Mouse (Mus musculus) small intestine, adult 2 months (tissue): ENCODE data around the gene Adamts6. TPM values are rescaled to one million over a fixed set of nuclear protein-coding genes. Genes with fewer than 3 reads are reported as not detected.

Source experiments
- H3K27ac ChIP-seq: fragments of 200-500 bp; 2 replicates; pipeline ENCODE4 v1.5.1; 2012; ENCODE audit warnings: low read depth, low read length, control low read depth, inconsistent platforms; ENCODE audit not compliant: insufficient read depth
- H3K27me3 ChIP-seq: fragments of 200-500 bp; 2 replicates; pipeline ENCODE4 v1.6.1; 2012; ENCODE audit warnings: mild to moderate bottlenecking, moderate library complexity, low read length, inconsistent platforms; ENCODE audit not compliant: control insufficient read depth, insufficient read depth
- H3K36me3 ChIP-seq: fragments of 200-500 bp; 2 replicates; pipeline ENCODE4 v1.6.1; 2012; ENCODE audit warnings: mild to moderate bottlenecking, low read length, control low read depth, inconsistent platforms; ENCODE audit not compliant: control insufficient read depth, insufficient read depth
- H3K4me1 ChIP-seq: fragments of 200-500 bp; 2 replicates; pipeline ENCODE4 v1.6.1; 2012; ENCODE audit warnings: low read length, inconsistent platforms, mixed read lengths; ENCODE audit not compliant: control insufficient read depth, insufficient read depth, insufficient read length
- H3K4me3 ChIP-seq: fragments of 200-500 bp; 2 replicates; pipeline ENCODE4 v1.5.1; 2012; ENCODE audit warnings: low read depth, mild to moderate bottlenecking, control low read depth, inconsistent platforms, low read length, moderate library complexity
- CTCF ChIP-seq: fragments of 200-500 bp; IDR thresholded peaks from 2 replicates; pipeline ENCODE4 v1.5.1; 2012; ENCODE audit warnings: low read depth, mild to moderate bottlenecking, control low read depth, inconsistent platforms, low read length, moderate library complexity, mixed read lengths; ENCODE audit not compliant: insufficient replicate concordance, insufficient read length; ENCODE audit errors: extremely low read depth
- POLR2A ChIP-seq: fragments of 200-500 bp; IDR thresholded peaks from 2 replicates; pipeline ENCODE4 v1.6.1; 2012; ENCODE audit warnings: low read depth, mild to moderate bottlenecking, control low read depth, inconsistent platforms, low read length, moderate library complexity
- WGBS: fragments of 180-500 bp; shearing (Covaris S2); methylation state at CpG from one replicate; pipeline ENCODE4 v1.1.7; 2018; 5-methylcytosine and 5-hydroxymethylcytosine counted together
- polyA plus RNA-seq: library from polyadenylated mRNA; depleted of rRNA; stranded (reverse); fragments of >200 nt; gene quantifications from 2 replicates; pipeline ENCODE4 v1.2.3, GENCODE M21; 2012; rRNA removed

Gene Adamts6
- polyA plus RNA-seq = 0.22 and 0.68 TPM in 2 replicates

DNA sequence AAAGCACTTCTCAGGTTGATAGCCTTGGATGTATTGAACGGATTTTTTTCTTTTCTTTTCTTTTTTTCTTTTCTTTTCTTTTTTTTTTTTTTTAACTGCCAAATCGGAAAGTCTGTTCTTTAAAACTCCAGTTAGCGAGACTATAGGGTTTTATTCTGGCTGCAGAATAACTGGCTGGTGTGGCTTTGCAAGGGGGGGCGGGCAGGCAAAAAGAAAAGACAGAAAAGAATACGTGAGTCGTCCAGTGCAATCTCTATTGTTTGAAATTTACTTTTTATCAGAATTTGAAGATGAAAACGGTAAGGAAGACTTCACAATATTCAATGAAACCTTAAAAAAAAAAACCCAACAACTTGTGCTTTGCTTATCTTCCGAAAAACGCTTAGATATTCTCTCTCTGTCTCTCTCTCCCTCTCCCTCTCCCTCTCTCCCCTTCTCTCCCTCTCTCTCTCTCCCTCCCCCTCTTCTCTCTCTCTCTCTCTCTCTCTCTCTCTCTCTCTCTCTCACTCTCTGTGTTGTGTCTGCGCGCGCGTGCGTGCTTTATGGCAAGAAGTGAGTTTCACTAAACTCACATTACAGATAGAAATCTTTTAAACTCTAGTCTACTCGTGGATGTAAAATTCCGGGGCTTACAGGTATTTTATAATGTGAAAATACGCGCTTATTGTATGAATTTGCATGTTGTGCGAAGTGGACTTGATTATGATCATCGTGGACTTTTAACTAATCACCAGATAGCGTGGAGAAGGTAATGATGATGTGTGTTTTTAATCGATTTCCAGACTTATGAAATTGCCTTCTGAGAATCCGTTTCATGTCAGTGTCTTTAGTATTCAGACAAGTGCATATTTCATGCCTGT lies at the start of gene Adamts6:
Adamts6 (plus strand) TSS at position 470 of the 860 bp plus-strand sequence.
- TF ChIP-seq POLR2A = no peak
- TF ChIP-seq CTCF = no peak
- peak within 1 kb of the TSS; percentile 47 for H3K27ac ChIP-seq
- H3K36me3 ChIP-seq = no peaks in the 10 kb centered on the region
- H3K4me3 ChIP-seq = peak within 1 kb of the TSS; percentile 64
- H3K27me3 ChIP-seq = no peaks in the 10 kb centered on the region
- WGBS = under 1% methylated on average over 23 of the region's 23 CpGs
- H3K4me1 ChIP-seq = no peaks in the 10 kb centered on the region

DNA sequence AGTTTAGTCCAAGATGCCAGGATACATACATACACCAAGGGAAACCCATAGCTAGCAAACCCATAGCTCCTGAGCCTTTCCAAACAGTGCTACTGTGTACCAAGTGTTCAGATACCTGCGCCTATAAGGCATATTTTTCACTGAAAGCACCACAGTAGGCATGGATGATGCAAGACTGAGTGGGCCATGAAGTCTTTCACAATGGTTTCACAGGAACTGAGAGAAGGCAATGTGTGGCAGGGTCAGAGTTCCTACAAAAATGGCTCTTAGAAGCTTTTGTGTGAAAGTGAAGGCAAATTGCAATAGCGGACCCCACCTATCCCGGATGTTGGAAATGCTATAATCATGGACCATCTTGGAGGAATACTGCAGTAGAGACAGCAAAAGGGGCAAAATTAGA lies 28.6 kb upstream of the Adamts6 start:
- H3K4me1 ChIP-seq = no peaks in the 10 kb centered on the region
- WGBS = 90% methylated on average over 3 of the region's 3 CpGs
- no peak overlapping the region for H3K27ac ChIP-seq
- no peaks in the 10 kb centered on the region for H3K27me3 ChIP-seq
- H3K36me3 ChIP-seq = no peaks in the 10 kb centered on the region
- no peak overlapping the region for H3K4me3 ChIP-seq
- TF ChIP-seq CTCF (no peak), POLR2A (no peak)

DNA sequence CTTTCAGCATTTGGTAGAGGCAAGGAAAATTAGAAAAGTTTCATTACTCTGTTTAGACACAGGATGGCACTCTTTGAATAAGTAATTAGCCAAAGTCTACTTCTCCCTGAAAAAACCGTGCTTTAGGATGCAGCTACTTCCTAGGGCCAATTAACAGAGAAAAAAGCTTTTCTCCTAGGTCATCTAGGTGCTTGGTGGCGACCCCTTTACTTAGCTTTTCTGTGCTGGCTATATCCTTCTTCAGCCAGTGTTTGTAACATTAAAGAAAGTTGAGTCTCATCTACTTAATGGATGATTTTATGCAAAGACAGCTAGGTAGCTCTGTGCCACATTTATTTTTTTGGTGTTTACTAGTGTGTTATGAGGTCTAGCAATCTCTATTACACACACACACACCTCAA lies 2.6 kb upstream of the Adamts6 start:
- no peaks in the 10 kb centered on the region for H3K27me3 ChIP-seq
- TF ChIP-seq CTCF = no peak
- no peak for TF ChIP-seq POLR2A
- WGBS = 1% methylated on average over 2 of the region's 2 CpGs
- no peak overlapping the region for H3K27ac ChIP-seq
- no peaks in the 10 kb centered on the region for H3K36me3 ChIP-seq
- H3K4me1 ChIP-seq = no peaks in the 10 kb centered on the region
- no peak overlapping the region for H3K4me3 ChIP-seq

DNA sequence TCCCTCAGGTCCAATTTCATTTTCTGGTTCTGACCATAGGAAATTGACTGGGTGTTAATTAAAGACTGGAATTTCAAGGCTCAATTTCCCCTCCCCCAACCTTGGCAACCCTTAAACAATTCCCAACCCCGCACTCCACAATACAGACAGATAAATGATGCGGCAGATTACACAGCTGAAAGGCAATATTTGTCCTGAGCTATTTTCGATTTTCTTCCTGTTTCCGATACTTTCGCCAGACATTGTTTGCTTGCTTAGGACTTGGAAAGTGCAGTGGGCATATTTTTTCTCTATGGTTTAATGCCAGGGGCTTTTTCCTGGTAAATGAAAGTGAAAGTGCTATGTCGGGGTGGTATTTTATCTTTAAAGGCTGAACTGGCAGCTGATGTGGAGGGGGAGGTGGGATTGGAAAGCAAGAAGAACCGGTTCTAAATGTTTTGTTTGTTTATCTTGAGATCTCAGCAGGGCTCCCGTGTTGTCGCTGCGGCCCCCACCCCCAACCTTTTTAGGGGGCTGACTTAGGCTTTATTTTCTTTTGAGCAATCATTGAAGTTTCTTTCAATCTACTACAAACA lies 1.8 kb upstream of the Adamts6 start:
- under 1% methylated on average over 10 of the region's 10 CpGs for WGBS

DNA sequence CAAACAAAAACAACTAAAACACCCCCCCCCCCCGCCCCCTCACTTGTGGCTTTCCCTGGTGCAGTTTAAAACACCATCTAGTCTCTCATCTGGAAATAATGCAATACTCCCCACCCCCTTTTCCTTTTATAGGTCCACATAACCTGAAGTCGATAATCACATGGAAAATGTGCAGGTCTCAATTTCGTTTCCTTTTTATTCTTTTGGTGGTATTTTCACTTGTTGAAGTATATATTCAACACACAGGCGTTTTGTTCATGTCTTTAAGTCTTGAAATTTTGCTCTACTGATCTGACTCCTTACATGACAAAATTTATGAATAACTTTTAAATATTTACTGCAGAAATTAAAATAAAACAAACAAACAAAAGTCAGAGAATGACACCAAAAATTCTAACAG lies 1.3 kb upstream of the Adamts6 start:
- H3K27ac ChIP-seq = no peak overlapping the region
- H3K4me1 ChIP-seq = no peaks in the 10 kb centered on the region
- peak overlapping the region; percentile 61; the same call in 1 of the 2 replicates for H3K4me3 ChIP-seq
- no peaks in the 10 kb centered on the region for H3K36me3 ChIP-seq
- TF ChIP-seq CTCF (no peak), POLR2A (no peak)
- under 1% methylated on average over 4 of the region's 4 CpGs for WGBS
- no peaks in the 10 kb centered on the region for H3K27me3 ChIP-seq

More for the DNA sequence above, 1.8 kb upstream of the Adamts6 start:
- H3K4me1 ChIP-seq = no peaks in the 10 kb centered on the region
- no peaks in the 10 kb centered on the region for H3K36me3 ChIP-seq
- TF ChIP-seq POLR2A = no peak
- TF ChIP-seq CTCF = no peak
- H3K27me3 ChIP-seq = no peaks in the 10 kb centered on the region
- peak overlapping the region; percentile 61 for H3K4me3 ChIP-seq
- H3K27ac ChIP-seq = peak overlapping the region; percentile 54

DNA sequence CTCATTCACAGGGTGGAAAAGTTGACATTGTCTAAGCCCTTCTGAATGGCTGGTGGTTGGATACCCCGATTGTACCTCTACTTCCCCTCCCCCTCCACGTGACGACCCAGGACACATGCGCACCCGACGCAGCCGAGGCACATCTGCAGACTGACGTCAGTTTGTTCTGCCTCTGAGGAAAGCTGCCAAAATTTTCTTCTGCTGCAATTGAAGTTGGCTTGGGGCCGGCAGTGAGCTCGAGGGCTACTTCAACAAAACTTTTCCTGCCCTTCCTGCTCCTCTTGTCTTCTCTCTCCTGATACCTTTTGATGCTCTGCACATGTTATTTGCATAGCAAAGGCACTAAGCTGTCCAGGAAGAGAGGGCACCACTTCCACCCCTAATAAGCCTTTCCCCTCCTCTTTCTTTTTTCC lies 732 bp upstream of the Adamts6 start:
- Histone ChIP-seq H3K27ac (peak overlapping the region; percentile 47; the same call in 1 of the 2 replicates), H3K4me1 (no peaks in the 10 kb centered on the region), H3K4me3 (peak overlapping the region; percentile 64), H3K27me3 (no peaks in the 10 kb centered on the region), H3K36me3 (no peaks in the 10 kb centered on the region)
- TF ChIP-seq POLR2A = no peak
- TF ChIP-seq CTCF = no peak
- WGBS = under 1% methylated on average over 10 of the region's 10 CpGs

DNA sequence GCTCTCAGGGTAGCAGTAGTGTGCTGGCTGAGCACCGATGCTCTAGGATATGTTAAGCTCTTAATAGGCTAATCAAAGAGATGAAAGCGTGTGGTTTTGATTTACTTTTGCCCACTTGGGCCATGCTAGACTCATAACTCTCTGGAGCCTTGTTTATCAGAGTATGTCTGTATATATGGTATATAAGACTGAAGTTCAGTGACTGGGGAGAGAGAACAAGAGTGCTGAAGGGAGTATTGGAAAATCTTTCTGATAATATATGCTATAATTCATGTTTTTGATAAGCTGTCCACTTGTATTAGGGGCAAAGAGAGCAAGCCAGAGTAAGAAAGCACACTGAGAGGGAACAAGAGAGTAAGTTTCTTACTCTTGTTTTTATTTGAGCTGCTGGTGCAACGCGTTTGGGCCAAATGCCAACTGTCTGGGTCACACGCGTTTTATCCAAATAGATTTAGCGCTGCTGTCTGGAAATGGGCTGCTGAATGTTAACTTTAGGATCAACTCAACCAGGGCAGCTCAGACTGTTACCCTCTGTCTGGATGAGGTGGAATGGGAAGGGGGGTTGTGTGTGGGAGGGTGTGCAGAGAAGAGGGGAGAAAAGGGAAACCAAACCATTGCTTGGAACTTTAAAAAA lies 708 bp downstream of the Adamts6 start:
- H3K27ac ChIP-seq = peak overlapping the region; percentile 9; the same call in 1 of the 2 replicates

More for the DNA sequence above, 708 bp downstream of the Adamts6 start:
- no peak for TF ChIP-seq CTCF
- no peak for TF ChIP-seq POLR2A
- no peaks in the 10 kb centered on the region for H3K27me3 ChIP-seq
- no peaks in the 10 kb centered on the region for H3K36me3 ChIP-seq
- peak overlapping the region; percentile 41 for H3K4me3 ChIP-seq
- 3% methylated on average over 7 of the region's 7 CpGs for WGBS
- H3K4me1 ChIP-seq = no peaks in the 10 kb centered on the region
